Mouse (Mus musculus) lung, postnatal 0 days (tissue): ENCODE results near the gene Ska2. TPM values are rescaled to one million over a fixed set of nuclear protein-coding genes. Genes with fewer than 3 reads are reported as not detected.

Source experiments
- ATAC-seq: fragments of 200-750 bp; cut with Nextera tagmentation; 2 replicates; pipeline ENCODE4 v1.8.0; 2017; ENCODE audit warnings: moderate library complexity
- DNase-seq: peaks from one replicate; pipeline ENCODE4 v3.0.0-alpha.2; 2016; ENCODE audit warnings: low spot score
- H3K27ac ChIP-seq: fragments of 300-500 bp; sonication (generic); 2 replicates; pipeline ENCODE4 v1.5.1; 2014; ENCODE audit warnings: antibody characterized with exemption, mild to moderate bottlenecking, low read length, mixed read lengths
- H3K27me3 ChIP-seq: fragments of 300-500 bp; sonication (generic); replicated peaks from 2 replicates; pipeline ENCODE4 v1.6.1; 2014; ENCODE audit warnings: low read length, mixed read lengths; ENCODE audit not compliant: insufficient read depth
- H3K36me3 ChIP-seq: fragments of 300-500 bp; sonication (generic); 2 replicates; pipeline ENCODE4 v1.6.1; 2014; ENCODE audit warnings: low read length, mixed read lengths; ENCODE audit not compliant: insufficient read depth
- H3K4me1 ChIP-seq: fragments of 300-500 bp; sonication (generic); 2 replicates; pipeline ENCODE4 v1.6.1; 2014; ENCODE audit warnings: antibody characterized with exemption, low read depth, low read length, mixed read lengths; ENCODE audit not compliant: insufficient read depth
- H3K4me2 ChIP-seq: fragments of 300-500 bp; sonication (generic); replicated peaks from 2 replicates; pipeline ENCODE4 v1.6.1; 2014; ENCODE audit warnings: low read depth, mild to moderate bottlenecking, low read length, moderate library complexity, mixed read lengths
- H3K4me3 ChIP-seq: fragments of 300-500 bp; sonication (generic); 2 replicates; pipeline ENCODE4 v1.5.1; 2014; ENCODE audit warnings: low read depth, low read length
- H3K9ac ChIP-seq: fragments of 300-500 bp; sonication (generic); replicated peaks from 2 replicates; pipeline ENCODE4 v1.6.1; 2014; ENCODE audit warnings: low read depth, mild to moderate bottlenecking
- H3K9me3 ChIP-seq: fragments of 300-500 bp; sonication (generic); 2 replicates; pipeline ENCODE4 v1.6.1; 2016; ENCODE audit warnings: low read length, mixed read lengths
- CTCF ChIP-seq: IDR thresholded peaks from 2 replicates; pipeline ENCODE4 v1.5.1; 2016; ENCODE audit warnings: antibody characterized with exemption, mild to moderate bottlenecking
- EP300 ChIP-seq: IDR thresholded peaks from 2 replicates; pipeline ENCODE4 v1.6.1; 2016; ENCODE audit warnings: antibody characterized with exemption, mild to moderate bottlenecking, control low read depth
- WGBS: fragments of 180-500 bp; shearing (Covaris S2); extraction: QIAGEN DNeasy Blood & Tissue Kit; methylation state at CpG from one replicate; pipeline ENCODE4 v1.1.7; 2014; 5-methylcytosine and 5-hydroxymethylcytosine counted together
- polyA plus RNA-seq: library from polyadenylated mRNA; unstranded; fragments of >200 nt; fragmentation: Nextera tagmentation; extraction: Ambion mirVana; gene quantifications from 2 replicates; pipeline ENCODE4 v1.2.1, GENCODE M21; 2015

Ska2 gene
- polyA plus RNA-seq, result 12.7 and 13.4 TPM in 2 replicates

GRCm38 (mm10) chr11:87108755-87109518 lies at the start of gene Ska2:
Ska2 (plus strand) TSS chr11:87109234.
- no peaks in the 10 kb centered on the region for H3K9me3 ChIP-seq

GRCm38 (mm10) chr11:87060410-87060809 lies 48.6 kb upstream of the Ska2 start:
- TF ChIP-seq EP300 (no peak), CTCF (no peak)
- ATAC-seq (no peak), DNase-seq (no peak)
- Histone ChIP-seq H3K27me3 (no peaks in the 10 kb centered on the region), H3K9ac (no peak overlapping the region), H3K4me1 (no peaks in the 10 kb centered on the region), H3K4me2 (no peak overlapping the region), H3K4me3 (no peak overlapping the region), H3K36me3 (no peaks in the 10 kb centered on the region), H3K27ac (no peak overlapping the region), H3K9me3 (no peaks in the 10 kb centered on the region)
- WGBS, result 100% methylated on average over 2 of the region's 2 CpGs

More at GRCm38 (mm10) chr11:87108755-87109518, at the start of gene Ska2:
- Histone ChIP-seq H3K4me3 (peak within 1 kb of the TSS; percentile 74), H3K4me1 (no peaks in the 10 kb centered on the region; the same call in 1 of the 2 replicates), H3K27ac (peak within 1 kb of the TSS; percentile 85), H3K36me3 (no peaks in the 10 kb centered on the region), H3K9ac (peak within 1 kb of the TSS; percentile 53), H3K4me2 (peak within 1 kb of the TSS; percentile 85), H3K27me3 (no peaks in the 10 kb centered on the region)
- TF ChIP-seq EP300 (peak; percentile 97), CTCF (no peak)
- peak; percentile 100 for DNase-seq
- peak; percentile 98 for ATAC-seq
- WGBS, result under 1% methylated on average over 40 of the region's 40 CpGs

GRCm38 (mm10) chr11:87062087-87062486 lies 46.9 kb upstream of the Ska2 start:
- Histone ChIP-seq H3K4me3 (no peak overlapping the region), H3K27me3 (no peaks in the 10 kb centered on the region), H3K4me1 (no peaks in the 10 kb centered on the region), H3K9ac (no peak overlapping the region), H3K9me3 (no peaks in the 10 kb centered on the region), H3K36me3 (no peaks in the 10 kb centered on the region), H3K27ac (no peak overlapping the region), H3K4me2 (no peak overlapping the region)
- ATAC-seq (no peak), DNase-seq (peak; percentile 25)
- TF ChIP-seq CTCF, result no peak
- 49% methylated on average over 3 of the region's 3 CpGs for WGBS

- Histone ChIP-seq H3K9ac (peak overlapping the region; percentile 62), H3K27me3 (no peaks in the 10 kb centered on the region), H3K36me3 (no peaks in the 10 kb centered on the region), H3K4me2 (peak overlapping the region; percentile 92), H3K4me3 (peak overlapping the region; percentile 68), H3K27ac (peak overlapping the region; percentile 76), H3K9me3 (no peaks in the 10 kb centered on the region), H3K4me1 (peaks cover 2% of the 10 kb centered on the region; the same call in 1 of the 2 replicates)
- DNase-seq (peak; percentile 86), ATAC-seq (peak; percentile 81)
- TF ChIP-seq EP300, result no peak
- peak; percentile 77 for TF ChIP-seq CTCF
- under 1% methylated on average over 24 of the region's 24 CpGs for WGBS
Measured at GRCm38 (mm10) chr11:87073343-87073865, 35.6 kb upstream of the Ska2 start.

- WGBS, result 1% methylated on average over 43 of the region's 43 CpGs
- Histone ChIP-seq H3K9ac (peak within 1 kb of the TSS; percentile 62), H3K4me3 (peak within 1 kb of the TSS; percentile 68), H3K9me3 (no peaks in the 10 kb centered on the region), H3K27me3 (no peaks in the 10 kb centered on the region), H3K36me3 (no peaks in the 10 kb centered on the region), H3K4me2 (peak within 1 kb of the TSS; percentile 92), H3K4me1 (peaks cover 2% of the 10 kb centered on the region; the same call in 1 of the 2 replicates), H3K27ac (peak within 1 kb of the TSS; percentile 76)
- DNase-seq (peak; percentile 90), ATAC-seq (peak; percentile 95)
- TF ChIP-seq CTCF (peak; percentile 68), EP300 (no peak)
Measured at GRCm38 (mm10) chr11:87073866-87074440, 35.1 kb upstream of the Ska2 start, which contains the start of gene Gdpd1. Gdpd1 (minus strand) TSS chr11:87074062.

GRCm38 (mm10) chr11:87083712-87084111 lies 25.3 kb upstream of the Ska2 start:
- TF ChIP-seq CTCF, result no peak
- no peak for TF ChIP-seq EP300
- peaks cover 14% of the 10 kb centered on the region for H3K4me1 ChIP-seq
- ATAC-seq (no peak), DNase-seq (no peak)
- H3K36me3 ChIP-seq, result peaks cover 21% of the 10 kb centered on the region; the same call in 1 of the 2 replicates
- no peaks in the 10 kb centered on the region for H3K27me3 ChIP-seq
- no peak overlapping the region for H3K27ac ChIP-seq
- WGBS, result 40% methylated on average over 1 of the region's 1 CpGs
- no peaks in the 10 kb centered on the region for H3K9me3 ChIP-seq
- H3K4me3 ChIP-seq, result no peak overlapping the region
- no peak overlapping the region for H3K9ac ChIP-seq
- no peak overlapping the region for H3K4me2 ChIP-seq
